Mouse (Mus musculus) left cerebral cortex, adult 18-20 months (tissue): Measurements from ENCODE around the gene Zfp661. TPM values are rescaled to one million over a fixed set of nuclear protein-coding genes. Genes with fewer than 3 reads are reported as not detected.
"Not testable (repeated sequence)": the region's sequence is repeated elsewhere in the genome, so short reads cannot be mapped to it uniquely, and the experiment has no call there.

ENCODE experiments used
- DNase-seq, 2 experiments: peaks; one replicate each; pipeline ENCODE4 v3.0.0; 2021 to 2022; ENCODE audit warnings: low spot score in 2 of 2, mixed read lengths in 1 of 2
- long read RNA-seq, 2 experiments: library from polyadenylated mRNA; stranded (forward); transcript quantifications; one replicate each; pipeline ENCODE4 v2.0.0; 2021
- total RNA-seq, 2 experiments: library from RNA; stranded (reverse); gene quantifications; 2 replicates each; pipeline ENCODE4 v1.2.3; 2021

The Zfp661 gene
- 1 to 10 TPM; 7.2 to 7.7 TPM for total RNA-seq
- long read RNA-seq, experiment 1, partial matches to known transcripts, result 0 of 5 reads
- long read RNA-seq, experiment 1, other reads (novel, unspliced or antisense), result 2 of 5 reads
- long read RNA-seq, experiment 2, partial matches to known transcripts, result 3 of 4 reads
- long read RNA-seq, experiment 2, other reads (novel, unspliced or antisense), result 0 of 4 reads

DNA sequence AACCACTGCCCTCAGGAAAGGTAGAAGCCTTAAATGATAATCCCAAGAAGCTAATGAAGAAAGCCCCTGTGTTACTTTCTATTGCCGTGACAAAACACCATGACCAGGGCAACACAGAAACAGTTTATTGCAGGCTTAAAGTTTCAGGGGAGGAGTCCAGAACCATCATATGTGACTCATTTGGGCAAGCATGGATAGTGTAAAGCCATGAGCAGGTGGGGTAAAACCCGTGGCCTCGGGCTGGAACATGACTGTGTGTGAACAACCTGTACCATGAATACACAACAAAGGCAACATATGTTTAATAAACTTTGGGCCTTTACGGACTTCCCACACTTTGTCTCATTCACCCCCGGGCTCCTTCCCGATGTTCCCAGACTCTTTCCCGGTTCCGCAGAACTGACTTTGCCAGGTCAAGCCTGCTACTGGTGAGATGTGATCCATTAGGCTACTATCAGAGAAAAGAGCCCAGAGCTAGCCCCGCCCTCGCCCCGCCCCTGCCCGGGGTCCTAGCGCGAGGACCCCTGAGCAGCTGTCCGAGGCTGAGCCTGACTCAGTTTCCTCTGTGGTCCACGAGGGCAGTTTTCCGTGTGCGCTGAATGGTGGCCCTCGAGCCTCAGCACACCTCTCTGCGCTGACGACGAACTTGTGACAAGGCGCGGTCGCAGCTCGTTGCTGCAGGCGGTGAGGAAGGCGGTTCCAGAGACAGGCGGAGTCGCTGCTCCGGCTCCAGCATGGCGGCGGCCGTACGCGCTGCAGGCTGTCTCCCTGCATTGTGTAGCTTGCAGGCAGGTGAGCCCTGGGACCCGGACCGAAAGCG is at the start of gene Zfp661, which contains the start of gene Mrps5:
Gene Zfp661 (minus strand): TSS at position 401 of the 820 bp plus-strand sequence.
Gene Mrps5 (plus strand): TSS at position 529 of the 820 bp plus-strand sequence.
- peak; percentile 78 to 82 for DNase-seq

DNA sequence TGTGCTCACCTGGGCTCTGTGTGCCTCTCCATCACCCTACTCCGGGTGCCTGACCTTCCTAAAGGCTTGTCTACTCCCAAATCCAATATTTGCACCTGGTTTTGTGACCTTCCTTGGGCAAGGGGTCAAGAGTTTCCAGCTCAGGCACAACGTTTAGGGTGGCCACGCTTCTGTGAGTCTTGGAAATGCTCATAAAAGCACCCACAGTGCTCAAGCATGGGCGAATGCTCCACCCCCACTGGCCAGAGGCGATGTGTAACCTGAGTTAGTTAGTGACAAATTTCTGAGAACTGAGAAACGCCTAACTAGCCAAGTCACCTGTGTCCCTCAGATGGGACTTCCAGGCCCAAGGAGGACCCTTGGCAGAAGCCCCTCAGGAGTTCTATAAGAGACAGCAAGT is 48.7 kb upstream of the Zfp661 start:
- DNase-seq, result no peak

DNA sequence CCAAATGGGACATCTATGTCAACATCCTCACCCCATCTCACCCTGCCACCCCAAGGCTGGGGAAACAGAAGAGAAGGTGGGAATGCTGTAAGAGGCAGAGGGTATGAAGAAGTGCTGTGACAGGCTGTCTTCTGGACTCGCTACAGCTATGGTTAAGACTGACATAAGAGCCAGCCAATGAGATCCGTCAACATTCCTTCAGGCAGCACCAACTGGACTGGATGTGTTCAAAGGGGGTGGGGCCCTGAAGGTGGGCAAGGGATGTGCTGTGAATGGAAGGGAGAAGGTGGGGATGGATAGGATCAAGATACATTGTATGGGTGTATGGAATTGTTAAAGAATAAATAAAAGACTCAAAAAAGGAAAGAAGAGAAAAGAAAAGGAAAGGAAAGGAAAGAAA is 45.7 kb upstream of the Zfp661 start:
- no peak for DNase-seq

DNA sequence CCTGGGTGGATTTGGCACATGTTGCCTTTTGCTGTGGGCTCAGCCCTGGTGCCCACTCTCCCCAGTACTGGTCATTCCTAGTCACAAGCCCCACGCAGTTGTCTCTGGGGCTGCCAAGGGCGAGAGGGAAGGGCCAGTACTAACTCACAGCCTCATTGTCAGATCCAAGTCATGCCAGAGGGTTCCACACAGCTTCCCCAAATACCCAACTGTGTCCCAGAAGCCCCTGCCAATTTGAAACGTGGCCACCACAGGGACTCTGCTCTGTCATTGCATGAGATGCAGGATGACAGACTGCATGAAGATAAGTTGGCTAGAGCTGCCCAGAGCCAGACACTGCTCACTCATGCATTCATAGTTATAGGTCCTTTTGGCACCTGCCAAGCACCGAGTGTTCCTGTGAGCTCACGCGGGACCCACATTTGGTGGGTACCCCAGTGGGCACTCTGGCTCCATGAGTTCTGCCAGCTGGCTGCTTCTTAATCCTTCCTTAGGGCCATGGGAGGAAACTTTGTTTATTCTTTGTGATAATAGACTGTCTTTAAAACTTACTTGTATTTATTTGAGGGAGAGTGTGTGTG is 41.2 kb upstream of the Zfp661 start:
- no peak for DNase-seq

DNA sequence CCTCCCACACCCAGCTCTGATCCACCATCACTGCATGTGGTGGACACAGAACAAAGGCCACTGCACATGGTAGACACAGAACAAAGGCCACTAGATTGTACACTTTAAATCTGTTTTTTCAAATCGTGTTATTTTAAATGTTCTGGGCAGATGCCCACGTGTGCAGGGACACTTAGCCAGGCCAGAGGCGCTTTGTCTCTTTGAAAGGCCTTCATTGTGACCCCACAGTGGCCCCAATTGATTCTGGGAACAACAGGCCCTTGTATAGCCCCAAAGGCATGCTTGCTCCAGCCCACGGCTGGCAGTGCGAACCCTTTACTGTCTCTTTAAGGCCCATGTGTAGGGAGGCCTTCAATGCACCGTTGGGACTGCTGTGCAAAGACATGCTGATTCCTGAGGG is 40.5 kb upstream of the Zfp661 start:
- DNase-seq, result peak in 1 of 2 experiments; percentile 31

DNA sequence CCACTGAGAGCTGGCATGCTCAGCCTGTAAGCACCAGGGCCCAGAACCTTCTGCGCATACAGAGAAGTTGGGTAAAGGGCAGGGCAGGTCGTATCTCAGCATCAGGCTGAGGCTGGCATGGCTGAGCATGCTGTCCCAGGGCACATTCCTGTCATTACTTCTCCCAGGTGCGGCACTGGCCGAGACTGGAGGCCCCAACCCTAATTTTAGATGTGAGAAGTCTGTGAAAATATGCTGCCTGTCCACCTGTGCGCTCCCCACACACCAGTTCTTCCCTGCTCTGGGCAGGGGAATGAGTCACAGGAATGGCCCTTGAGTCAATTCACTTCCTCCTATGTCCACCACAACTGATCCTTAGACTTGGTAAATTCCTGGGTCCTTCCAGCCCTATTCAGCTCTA is 38.8 kb upstream of the Zfp661 start:
- no peak for DNase-seq

DNA sequence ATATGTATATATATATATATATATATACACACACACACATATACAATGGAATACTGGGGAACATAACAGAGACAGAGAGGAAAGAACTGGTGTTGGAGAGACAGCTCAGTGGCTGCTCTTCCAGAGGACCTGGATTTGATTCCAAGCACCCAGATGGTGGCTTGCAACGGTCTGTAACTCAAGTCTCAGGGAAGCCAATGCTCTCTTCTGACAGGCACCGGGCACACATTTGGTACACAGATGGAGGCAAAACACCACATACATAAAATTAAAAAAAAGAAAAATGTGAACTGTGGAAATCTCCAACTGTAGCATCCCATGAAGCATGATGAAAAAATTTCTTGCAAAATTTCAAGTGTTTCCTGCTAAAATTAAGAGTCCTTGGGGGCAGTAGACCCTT is 37.9 kb upstream of the Zfp661 start:
- no peak for DNase-seq

DNA sequence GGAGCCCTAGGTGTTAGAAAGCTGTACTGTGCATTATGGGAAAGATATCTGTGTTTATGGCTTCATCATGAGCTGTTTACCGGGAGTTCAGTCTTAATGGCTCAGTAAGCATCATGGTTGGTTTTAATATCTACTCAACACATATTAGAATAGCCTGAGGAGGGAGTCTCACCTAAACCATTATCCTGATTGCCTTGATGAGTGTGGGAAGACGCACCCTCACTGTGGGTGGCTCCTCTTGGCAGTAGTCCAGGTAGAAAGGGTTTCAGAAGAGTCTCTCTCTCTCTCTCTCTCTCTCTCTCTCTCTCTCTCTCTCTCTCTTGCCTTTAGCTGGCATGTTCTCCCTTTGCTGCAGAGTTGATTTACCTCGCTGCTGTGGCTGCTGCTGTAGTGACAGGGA is 35.2 kb upstream of the Zfp661 start:
- DNase-seq, result no peak

DNA sequence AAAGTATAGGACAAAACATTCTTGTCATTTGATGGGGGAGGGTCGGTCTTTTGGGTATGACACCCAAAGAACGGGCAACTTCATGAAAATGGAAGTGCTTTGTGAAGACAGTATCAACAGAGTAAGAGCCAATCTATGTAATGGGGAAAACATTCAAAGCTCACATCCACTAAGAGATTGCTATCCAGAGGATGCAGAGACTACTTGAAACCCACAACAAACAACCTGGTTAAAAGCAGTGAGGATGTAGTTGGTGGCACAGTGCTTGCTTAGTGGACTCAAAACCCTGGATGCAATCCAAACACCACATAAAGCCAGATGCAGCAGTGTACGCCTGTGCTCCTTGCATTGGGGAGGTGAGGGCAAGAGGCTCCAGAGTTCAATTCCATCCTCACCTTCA is 32.4 kb upstream of the Zfp661 start:
- DNase-seq, result no peak

DNA sequence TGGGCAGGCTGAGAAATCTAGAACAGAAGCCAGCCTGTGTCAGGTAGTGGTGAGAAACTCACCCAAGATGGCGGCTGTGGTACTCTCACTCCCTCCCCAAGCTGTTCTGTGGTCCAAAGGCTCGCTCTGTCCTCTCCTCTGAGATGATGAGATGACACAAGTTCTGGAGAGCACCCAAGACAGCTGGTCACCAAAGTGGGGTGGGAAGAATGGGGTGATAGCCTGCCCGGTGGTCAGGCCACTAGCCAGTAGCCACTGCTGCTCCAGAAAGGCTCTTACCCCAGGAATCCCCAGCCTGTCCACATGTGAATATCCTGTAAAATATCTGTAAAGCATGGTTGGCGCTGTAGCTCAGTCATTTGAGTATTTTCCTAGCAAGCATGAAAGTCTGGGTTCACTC is 25.4 kb upstream of the Zfp661 start:
- DNase-seq, result no peak

DNA sequence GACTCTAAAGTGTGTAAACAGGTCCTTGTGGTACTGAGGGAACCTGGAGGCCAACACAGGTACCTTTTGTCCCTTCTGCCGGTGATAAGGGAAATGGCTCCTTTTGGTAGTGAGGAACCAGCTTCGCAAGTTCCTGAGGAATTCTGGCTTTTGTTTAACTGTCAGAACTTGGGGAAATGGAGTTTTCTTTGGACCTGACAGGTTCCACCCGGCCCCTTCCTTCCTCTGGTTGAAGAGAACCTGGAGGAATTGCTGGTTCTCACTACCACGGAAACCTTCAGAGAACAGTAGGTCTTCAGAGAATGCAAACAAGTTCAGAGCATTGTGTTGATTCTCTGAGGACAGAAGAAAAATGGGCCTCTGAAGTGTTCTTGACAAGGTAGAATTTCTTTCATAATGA is 24.5 kb upstream of the Zfp661 start:
- DNase-seq, result no peak

DNA sequence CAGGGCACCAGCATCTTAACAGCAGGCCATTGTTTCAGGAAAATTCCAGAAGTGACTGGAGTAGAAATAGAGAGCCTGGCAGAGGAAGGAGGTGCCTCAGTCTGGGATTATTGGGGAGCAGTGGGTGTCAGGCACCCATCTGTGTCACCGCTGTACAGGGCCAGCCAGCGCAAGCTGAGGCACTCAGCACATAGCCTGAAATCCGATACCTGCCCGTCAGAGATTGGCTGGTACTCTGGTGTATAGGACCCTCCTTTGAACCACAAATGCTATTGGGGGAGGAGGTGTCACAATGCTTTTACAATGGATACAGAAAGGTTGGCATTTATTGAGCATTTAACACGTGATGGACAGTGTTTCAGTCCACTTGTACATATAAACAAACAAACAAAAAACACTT is 22.1 kb upstream of the Zfp661 start:
- DNase-seq, result no peak

DNA sequence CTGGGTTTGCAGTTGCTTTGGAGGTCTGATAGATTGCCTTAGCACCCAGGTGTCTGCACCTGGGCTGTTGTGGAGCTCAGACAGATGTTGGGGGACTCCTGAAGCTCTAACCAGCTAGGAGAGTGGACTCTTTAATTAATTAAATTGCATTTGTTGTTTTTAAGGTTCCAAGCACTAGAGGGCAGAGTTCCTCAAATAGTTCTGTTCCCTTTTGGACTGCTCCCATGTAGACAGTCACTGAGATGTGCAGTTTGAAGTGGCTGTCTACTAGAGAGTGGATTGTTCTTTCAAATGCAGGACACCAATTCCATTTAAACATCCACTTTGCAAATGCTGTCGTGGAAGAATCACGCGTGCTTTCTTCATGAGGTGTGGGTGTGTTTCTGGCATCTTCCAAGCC is 21.3 kb upstream of the Zfp661 start:
- DNase-seq, result no peak

DNA sequence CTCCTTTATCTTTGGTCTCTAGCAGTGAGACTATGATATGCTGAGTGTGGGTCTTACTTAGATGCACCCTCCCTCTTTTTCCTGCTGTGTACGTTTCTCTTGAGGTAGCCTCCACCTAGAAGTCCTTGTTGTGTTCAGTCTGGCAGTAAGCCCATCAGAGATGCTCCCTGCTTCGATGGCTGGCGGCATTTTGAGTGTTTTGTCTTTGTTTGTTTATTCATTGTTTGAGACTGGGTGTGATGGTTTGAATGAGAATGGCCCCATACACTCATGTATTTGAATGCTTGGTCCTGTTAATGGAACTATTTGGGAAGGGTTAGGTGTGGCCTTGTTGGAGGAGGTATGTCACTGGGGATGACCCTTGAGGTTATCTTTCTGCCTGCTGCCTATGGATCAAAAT is 18.3 kb upstream of the Zfp661 start:
- no peak for DNase-seq

DNA sequence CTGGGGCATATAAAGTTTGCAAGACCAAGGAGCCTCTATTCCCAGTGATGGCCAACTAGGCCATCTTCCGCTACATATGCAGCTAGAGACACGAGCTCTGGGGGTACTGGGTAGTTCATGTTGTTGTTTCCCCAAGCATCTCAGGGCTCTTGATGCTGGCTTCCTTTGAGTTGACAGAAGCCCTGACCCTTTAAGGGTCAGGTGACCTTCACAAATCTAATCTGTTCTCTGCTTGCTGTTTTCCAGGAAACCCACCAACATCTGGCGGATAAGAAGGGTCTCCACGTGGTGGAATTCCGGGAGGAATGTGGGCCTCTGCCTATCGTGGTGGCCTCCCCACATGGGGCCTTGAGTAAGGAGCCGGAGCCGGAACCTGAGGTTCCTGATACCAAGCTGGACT is 16.5 kb upstream of the Zfp661 start:
- DNase-seq, result not testable (repeated sequence)

DNA sequence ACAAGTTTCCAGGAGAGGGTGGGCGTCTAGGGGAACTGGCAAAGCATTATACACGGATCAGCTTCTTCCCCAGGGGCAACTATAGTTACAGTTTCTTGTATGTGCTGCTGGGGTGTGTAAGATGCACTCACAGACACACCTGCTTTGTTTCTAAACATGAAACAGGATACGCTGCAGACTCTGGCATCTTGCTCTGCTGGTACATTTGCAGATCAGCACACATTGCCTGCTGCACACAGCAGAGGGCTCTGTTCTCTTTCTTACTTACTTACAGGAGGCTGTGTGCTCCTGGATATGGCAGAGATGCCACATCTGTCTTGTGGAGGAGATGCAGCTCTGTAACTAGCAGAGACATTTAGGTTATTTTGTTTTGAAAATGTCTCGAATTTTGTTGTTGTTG is 3.9 kb upstream of the Zfp661 start:
- DNase-seq, result no peak

DNA sequence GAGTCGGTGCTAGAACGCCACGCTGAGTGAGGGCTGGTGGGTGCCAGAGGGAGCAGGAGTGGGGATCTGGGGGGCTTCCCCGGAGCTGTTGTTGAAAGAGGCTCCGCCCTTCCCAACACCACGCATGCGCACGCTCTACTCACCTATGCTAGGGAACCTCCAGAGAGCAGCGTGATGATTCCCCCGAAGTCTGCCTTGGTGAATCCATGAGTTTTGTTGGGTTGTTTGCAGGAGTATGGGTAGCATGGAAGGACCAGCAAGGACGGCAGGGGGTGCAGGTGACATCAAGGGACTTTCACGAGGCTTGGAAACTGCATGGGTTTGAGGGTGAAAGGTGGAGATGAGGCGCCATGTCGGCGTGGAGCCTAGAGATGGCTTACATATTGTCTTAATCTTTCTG is 3.3 kb upstream of the Zfp661 start:
- no peak for DNase-seq

DNA sequence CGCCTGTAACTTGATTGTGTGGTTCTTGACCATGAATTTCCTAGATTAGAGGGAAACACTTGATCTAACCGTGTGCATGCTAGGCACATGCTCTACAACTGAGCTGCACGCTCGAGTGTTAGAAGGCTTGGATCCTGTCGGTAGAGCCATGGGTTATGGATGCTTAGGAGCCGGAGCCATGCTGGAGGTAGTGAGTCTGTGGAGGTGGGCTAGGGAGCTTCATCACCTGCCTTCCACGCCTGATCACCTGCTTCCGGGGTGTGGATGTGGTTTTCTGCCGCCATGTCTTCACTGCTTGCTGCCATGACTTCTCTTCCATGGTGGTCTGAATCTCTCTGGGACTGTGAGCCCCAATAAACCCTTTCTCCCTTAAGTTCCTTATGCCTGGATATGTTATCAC is 2.0 kb upstream of the Zfp661 start:
- no peak for DNase-seq

DNA sequence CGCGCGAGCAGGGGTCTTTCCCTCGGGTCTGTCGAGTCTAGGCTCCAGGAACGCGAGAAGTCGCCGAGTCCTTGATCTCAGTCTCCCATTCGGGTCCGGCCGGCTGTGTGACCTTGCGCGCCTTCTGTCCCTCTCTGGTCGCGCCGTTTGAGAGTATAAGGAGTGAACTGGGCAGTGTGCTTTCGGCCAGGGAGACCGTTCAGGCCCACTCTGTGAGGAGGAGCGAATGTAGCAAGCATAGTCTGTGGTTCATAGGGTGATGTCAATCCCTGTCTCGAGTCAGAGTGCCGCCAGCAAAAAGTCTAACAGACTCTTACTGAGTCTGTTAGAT is 585 bp upstream of the Zfp661 start:
- no peak for DNase-seq

DNA sequence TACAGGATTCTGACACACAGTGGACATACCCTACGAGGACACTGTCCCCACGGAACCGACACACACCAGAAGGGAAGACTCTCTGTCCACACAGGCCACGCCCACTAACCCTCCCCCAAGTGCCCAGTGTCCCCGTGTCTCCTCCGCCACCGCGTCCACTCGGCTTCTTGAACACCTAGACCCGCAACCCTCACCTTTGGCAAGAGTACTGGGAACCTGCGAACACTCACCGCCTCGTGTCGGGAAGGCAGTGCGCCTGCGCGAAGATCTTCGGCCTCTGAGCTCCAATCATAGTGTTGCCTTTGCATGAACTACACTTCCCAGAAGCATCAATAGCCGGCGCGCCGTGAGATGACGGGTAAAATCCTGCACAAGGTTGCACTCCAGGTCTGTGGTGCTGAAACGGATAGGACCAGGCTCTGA is 2.4 kb downstream of the Zfp661 start:
- DNase-seq, result peak; percentile 93 to 96

DNA sequence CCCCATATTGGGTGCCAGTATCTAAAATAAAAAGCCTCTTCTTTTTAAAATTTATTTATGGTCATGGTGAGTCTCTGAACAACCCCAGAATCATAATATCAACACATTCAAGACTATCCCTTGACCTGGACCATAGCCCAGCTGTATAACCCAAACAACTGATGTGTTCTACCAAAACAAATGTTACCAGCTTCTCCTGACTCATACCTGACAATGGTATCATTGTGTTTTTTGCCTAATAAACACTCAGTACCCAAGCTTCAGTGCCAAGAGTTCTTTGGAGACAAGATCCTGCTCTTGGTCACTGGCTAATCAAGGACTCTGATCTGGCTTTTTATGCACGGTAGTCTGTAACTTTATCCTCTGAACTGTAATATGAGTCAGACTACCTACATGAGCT is 13.6 kb downstream of the Zfp661 start:
- no peak for DNase-seq

DNA sequence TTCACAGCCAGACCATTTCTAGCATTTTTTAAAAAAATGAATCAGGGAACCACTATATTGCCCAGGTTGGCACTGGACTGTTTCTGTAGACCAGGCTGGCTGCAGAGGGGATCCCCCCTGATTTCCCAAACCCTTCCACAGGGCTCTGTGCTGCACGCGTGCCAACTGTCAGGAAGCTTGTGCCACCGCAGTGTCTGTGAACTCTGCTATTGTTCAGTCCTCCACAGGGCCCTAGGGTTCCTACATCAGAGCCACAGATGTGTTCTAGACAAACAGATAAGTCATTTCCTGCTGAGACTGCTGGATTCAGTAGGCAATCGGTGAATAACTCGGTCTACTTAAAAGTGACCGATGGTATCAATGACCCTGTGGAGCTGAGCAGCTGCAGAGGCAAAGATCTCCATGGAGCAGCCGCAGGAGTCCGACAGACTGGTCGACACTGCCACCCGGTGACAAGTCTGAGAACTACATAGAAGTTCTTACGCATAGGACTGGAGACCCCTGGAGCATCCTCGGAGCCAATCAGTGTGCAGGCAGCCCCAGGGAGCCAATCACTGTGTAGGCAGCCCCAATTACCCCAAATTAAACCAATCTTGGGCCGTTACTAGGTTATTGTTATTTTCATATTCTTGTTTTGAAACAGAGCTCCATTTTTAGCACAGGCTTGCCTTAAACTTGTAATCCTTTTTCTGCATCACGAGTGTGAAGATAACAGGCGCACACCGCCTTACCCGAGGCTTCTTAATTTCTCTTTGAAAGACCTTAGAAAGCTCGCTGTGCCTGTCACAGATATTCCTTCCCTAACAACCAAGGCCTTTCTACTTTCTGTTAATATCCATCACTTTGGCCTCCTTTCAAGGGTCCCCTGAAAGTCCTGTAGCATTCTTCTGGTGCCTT is 27.6 kb downstream of the Zfp661 start:
- DNase-seq, result peak; percentile 92 to 96
